Mouse (Mus musculus) retina, adult 2 months (tissue): ENCODE results near the gene B4galnt3.
A peak's percentile ranks its signal among the peaks of the same experiment; 100 is the strongest.
"Not testable (repeated sequence)": the region's sequence is repeated elsewhere in the genome, so short reads cannot be mapped to it uniquely, and the experiment has no call there.

Experiments
- DNase-seq: peaks from one replicate; pipeline ENCODE4 v3.0.0-alpha.2; 2012; ENCODE audit warnings: low read depth, low spot score

Gene B4galnt3

DNA sequence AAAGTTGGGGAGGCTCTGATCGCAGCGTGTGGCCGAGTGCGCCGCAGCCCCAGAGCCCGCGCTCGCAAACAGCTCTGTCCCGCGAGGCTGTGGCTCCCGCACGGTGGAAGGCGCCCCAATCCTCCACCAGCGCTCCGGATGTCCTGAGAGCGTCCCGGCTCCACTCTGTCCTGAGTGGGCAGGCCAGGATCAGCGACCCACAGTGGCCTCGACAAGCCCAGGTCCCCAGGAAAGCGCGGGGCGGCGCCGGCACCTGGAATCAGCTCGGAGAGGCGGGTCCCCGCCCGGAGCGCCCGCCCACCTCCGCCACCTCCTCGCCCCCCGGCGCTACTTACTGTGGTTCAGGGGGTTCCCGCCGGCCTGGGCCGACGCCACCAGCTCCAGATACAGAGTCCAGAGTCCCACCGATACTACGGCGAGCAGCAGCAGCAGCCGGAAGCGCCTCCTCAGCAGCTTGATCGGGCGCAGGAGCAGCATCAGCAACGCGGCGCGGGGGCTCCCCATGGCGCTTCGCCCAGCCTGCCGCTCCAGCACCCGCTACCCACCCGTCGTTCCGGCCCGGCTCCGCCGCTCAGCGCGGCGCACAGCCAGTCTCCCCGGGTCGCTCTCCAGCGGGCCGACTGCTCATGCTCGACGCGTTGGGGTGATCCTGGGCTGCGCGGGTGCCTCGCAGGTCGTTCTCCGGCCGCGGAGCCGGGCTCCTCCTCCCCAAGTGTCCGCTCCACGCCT is at the start of gene B4galnt3, which contains the start of gene D330020A13Rik:
Gene B4galnt3, minus strand, starts transcription at position 504 of the 729 bp plus-strand sequence.
Gene D330020A13Rik, plus strand, starts transcription at position 309 of the 729 bp plus-strand sequence.
- DNase-seq = no peak

DNA sequence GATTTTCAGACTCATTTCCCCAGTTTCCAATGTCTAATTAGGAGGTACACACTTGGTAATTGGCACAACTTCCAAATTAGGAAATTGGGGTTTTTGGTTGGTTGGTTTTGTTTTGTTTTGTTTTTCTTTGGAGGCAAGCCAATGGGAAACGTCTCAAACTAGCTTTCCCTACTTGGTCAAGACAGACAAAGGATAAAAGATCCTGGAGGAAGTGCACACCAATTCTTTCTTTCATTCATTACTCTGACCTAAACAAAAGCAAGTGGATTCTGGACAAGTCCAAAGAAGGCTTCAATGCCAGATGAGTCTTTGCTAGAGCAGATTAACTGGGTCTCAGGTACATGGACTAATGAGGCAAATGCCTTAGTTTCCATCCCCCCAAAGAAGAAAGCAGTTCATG is 49.6 kb upstream of the B4galnt3 start:
- DNase-seq = no peak

DNA sequence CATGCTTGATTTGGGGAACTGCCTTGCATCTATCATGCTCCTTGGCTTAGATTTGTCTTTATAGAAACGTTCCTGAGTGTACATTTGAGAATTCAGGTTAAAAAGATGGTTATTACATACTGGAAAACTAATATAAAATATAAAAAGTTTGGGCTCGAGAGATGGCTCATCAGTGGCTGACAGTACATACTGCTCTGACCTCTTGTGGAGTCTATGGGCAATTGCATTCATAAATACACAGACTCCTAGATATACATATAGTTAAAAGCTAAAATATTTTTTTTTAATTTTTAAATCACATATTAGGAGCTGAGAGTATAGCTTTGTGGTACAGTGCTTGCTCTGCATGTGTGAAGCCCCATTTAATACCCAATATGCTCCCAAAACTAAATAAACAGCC is 38.0 kb upstream of the B4galnt3 start:
- no peak for DNase-seq

DNA sequence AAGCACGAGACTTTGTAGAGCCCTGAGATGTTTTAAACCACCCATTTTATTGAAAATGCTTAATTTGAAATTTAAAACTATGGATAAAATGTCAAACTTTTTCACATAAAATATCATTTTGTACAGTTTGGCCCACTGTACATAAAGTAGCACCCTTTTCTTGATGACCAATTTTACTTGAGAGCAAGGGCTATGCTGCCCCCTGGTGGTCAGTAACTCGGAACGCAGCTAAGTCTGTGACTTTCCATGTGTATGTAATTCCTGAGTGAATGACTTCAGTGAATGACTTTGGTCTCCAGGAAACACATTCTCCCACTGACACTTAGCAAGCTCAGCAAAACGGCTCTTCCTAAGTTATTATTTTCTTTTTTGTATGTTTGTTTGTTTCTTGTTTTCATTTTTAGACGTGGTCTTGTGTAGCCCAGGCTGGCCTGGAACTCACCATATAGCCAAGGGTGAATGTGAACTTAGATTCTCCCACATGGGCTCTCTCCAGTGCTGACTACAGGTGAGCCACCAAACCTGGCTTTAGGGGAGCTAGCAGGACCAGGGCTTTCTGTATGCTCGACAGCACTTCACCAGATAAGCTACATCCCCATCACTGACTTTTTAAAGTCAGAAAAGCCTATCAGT is 30.1 kb upstream of the B4galnt3 start:
- peak; percentile 67 for DNase-seq

DNA sequence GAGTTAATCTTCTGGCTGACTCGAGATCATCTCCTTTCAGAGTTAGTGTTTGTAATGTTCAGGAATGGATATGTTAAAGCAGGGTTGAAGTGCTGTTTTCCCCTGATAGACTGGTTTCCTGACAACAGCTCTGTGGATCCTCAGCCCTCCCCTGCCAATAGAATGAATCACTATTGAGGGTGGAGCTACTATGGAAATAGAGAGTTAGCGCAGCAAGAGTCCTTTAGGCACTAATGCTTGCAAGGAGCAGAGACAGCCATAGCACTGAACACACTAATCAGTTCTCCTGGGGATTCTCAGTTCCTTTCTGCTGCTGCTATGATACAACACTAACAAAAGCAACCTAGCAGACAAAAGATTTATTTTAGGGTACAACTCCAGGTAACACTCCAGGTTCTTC is 26.0 kb upstream of the B4galnt3 start:
- DNase-seq = no peak

DNA sequence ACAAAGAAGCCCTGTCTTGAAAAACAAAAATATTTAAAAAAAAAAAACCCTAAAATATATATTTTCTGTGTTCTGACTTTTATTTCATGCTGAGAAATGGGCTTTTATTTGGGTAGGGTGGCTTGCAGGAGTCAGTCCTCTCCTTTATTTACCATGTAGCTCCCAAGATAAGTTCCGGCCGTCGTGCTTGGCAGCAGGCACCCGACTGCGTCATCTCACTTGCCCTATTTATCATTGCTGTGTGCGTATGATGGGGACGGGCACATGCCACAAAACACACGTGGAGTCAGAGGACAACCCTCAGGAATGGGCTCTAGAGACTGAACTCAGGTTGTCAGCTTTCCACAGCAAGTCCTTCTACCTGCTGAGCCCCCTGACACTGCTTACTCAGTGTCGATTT is 24.8 kb upstream of the B4galnt3 start:
- no peak for DNase-seq

DNA sequence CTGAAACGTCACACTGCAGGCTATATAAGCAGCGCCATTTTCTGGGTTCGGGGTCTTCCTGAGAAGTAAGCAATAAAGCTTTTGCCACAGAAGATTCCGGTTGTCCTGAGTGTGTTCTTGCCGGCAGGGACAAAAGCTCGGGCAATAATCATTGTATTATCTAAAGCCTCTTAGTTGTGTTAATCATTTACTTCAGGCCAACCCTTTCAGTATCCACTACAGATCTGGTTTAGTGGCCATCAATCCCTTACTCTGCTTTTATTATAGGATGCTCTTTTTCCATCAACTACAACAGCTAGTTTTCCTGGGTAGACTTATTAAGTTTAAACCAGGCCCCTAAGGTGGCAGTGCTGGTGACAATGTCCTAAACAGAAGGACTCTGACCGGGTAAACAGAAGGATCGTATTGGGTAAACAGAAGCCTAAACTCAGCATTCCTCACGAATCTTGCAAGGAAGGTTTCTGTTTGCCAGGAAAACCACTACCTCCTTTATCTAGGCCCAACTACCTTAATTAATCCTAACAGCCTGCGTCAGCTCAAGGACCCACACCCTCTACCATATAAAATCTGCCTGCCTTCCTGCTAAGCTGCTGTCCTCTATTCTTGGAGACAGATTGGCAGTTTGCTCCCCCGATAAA is 24.1 kb upstream of the B4galnt3 start:
- DNase-seq = no peak

DNA sequence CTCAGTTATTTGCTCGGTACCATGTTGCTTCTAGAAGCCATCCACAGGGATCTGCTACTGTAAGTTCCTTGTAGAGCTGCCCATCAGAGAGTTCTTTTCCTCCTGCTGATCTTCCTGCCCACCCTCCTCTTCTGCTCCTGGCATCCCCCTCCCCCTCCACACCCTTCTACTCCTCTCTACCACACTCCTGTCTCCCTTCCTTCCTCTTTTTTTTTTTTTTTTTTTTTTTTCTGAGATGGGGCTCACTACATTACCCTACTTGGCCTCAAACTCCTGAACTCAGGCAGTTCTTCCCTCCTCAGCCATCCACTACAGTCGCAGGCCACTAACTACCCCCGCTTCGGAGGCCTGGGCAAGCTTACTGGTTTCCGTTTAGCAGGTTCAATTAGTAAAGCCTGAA is 18.1 kb upstream of the B4galnt3 start:
- no peak for DNase-seq

DNA sequence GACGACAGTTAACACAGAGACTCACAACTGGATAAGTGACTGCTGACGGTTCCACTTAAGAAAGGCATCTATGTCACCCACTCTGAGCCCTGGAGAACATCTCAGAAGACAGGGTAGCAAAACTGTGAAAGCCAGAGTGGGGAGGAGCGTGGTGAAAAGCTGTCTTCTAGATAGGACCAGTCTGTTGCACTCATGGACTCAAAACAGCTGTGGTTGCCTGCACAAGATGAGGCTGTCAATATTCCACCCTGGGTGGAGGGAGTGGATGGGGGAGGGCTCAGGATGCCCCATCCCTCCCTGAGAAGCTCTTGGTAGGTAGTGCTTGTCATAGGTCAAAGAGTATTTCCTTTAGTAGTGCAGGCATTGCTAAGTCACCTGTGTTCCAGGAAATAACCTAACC is 15.4 kb upstream of the B4galnt3 start:
- DNase-seq = no peak

DNA sequence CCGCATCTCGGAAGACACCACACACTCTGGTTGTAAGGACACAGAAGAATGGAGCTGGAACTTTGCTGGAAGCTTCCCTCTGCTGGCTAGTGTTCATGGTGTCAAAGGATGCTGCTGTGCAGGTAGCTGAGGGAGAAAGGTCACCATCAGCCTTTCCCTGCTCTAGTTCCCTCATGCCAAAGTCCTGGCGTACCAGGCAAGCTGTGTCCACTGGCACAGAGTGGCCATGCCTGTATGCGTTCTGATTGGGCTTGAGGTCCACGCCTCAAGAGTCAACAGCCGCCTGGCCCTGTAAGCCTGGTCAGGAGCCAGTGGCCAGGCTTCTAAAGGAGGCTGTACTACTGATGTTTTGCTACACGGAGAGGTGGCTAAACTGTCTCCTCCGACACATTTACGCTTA is 15.0 kb upstream of the B4galnt3 start:
- DNase-seq = no peak

DNA sequence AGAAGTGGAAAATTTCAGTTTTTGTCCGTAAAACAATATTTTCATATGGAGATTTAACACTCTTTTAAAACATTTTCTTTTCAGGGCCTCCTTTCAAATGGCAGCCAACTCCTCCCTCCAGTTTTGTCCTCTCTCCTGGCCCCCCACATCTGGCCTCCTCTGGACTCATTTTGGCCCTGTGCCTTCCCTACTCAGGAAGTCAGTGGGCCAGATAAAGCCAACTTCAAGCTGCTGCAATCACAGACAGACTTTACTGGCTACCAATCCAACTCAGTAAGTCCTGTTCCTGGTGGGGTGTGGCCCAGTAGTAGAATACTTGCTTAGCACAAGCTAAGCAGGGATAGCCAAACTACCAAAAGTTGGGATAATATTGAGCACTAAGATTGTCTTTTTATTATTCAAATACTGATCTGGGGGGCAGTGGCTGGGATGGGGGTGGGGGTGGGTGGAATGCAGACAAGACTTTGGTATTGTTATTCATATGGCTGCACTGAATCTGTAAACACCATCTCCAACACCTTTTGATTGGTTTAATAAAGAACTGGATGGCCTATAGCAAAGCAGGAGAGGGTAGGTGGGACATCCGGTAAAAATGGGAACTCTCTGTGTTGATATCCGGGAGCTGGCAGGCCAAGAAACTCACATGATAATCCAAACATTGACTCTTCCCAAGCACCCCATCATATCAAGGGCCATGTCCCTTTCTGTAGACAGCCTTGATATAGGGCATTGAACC is 12.7 kb upstream of the B4galnt3 start:
- DNase-seq = no peak

DNA sequence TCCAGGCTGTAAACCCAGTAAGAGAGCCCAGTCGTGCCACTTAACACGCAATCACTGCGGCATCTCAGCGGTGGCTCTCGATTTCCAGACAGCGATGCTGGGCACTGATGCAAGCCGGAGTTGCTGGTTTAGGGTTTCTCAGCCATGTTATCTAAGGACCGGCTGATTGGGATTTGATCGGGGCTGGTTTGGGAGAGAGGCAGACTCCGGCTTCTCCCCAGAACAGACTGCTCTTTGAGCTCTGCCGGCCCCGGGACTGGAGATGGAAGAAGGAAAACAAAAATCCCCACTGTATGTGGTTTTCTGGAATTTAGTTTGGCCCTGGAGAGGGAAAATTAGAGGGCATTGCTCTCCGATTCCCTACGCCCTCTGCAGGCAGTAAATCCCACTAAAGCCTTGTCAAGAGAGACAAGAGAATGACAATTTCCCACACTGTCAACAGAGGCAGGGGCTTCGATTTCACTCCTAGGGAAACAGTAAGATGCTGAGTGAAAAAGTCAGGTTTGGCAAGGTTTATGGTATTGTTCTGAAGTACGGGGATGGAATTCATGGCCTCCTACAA is 8.5 kb upstream of the B4galnt3 start:
- DNase-seq = no peak

DNA sequence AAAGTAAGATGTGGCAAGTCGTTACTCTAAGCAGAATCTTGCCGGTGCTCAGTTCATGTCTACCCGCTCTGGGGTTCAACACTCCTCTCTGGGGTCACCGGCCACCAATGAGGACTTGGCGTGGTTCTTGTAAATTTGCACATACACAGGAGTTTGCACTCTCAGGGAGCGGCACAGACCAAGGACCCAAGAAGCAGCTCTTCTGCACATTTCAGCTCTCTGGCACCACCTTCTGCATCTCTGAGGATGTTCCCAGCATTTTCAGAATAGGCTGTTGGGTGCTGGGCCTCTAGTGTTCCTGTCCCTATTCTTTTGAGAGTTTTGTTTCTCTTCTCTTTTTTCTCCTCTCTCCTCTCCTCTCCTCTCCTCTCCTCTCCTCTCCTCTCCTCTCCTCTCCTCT is 6.8 kb upstream of the B4galnt3 start:
- DNase-seq = no peak

DNA sequence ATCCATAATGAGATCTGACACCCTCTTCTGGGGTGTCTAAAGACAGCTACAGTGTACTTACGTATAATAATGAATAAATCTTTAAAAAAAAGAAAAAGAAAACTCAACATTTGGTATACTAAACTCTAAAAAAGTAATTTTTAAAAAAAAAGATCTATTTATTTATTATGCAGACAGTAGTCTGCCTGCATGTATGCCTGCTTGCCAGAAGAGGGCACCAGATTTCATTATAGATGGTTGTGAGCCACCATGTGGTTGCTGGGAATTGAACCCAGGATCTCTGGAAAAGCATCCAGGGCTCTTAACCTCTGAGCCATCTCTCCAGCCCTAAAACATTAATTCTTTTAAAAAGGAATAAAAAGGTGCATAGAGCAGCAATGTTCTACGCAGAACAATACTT is 2.2 kb upstream of the B4galnt3 start:
- DNase-seq = not testable (repeated sequence)

DNA sequence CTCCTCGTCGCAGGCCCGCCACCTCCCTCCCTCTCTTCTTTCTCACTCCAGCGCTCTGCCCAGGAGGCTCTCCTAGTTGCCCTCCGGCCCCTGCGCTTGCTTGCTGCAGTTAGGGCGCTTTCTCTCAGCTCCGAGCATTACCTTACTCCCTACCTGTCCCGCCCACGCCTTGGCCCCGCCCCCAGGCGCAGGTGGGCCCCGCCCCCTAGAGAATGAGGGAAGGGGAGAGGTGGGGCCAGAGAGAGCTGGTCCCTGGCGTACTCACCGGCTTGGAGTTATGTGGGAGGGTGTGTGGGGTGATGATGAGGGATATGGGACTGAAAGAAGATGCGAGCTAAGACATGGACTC is 400 bp upstream of the B4galnt3 start:
- DNase-seq = no peak

DNA sequence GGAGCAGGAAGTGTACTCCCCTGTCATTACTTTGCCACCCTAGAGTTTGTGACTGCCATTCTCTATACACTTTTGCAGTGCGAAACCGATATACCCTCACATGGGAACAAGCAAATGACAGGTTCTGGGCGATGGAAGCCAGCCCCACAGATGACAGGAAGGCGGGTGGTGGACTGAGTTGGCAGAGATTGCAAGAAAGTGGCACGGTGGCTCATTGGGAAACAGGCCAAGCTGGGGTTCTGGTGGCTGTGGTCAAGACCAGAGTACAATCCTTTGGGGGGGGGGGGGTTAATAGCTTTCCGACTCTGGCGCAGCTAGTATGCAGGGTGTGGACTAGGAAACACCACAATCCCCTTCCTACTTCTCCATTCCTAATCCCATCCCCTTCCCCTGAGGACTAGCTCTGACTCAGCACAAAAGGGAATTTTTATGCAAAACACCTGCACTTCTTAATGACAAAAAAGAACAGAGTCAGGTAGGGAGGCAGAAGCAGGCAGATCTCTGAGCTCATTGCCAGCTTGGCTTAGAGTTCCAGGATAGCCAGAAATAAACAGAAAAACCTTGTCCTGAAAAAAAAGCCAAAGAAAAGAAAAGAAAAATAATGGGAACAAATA is 2.9 kb downstream of the B4galnt3 start:
- no peak for DNase-seq

DNA sequence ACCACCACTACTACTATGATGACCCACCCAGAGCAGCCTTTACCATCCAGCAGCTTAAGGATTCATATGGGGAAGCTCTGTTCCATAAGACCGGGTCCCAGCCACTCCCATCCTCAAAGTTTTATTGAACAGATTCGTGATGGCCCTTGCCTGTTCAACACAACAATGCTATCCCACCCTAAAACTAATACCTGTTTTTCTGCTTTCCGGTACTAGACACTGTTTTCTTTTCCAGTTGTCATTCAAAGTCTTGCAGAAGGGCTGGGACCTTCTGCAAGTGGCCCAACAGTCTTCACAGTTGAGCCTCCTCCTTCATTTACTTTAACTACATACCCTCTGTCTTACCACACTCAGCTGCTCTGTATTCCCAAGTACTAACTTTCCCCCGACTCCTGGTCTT is 4.9 kb downstream of the B4galnt3 start:
- no peak for DNase-seq

DNA sequence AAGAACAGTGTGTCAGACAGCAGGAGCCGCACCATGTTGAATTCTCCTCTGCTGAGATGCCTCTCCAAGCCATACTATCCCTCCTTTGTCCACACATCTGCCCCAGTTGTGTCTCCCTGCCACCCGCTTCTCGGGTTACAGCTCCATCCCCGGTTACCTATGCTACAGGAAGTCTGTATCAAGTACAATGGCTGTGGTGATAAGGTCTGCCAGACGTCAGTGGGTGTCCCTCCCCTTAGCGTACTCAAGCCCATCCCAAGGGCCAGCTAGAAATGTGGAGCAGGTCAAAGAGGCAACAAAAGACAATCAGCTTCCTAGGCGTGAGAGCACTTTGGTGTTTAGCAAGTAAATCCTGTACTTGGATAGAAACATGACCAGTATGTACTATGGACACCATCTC is 5.8 kb downstream of the B4galnt3 start:
- no peak for DNase-seq

DNA sequence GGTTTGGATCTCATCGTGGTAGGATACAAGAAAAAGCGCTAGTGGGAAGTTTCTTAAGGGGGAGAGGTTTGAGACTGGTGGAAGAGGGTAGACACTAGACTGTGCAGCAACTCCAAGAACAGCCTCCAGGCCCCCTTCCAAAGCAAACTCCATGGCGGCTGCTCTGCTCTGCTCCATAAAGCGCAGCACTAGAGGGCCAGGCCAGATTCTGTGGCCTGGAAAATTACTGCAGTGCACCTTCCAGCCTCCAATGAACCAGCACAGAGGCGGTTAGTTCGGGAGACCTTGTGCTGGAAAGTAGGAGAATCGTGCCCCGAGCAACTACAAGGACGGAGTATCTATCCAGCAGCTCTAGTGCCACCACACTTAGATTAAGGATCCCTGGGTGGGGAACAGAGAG is 7.1 kb downstream of the B4galnt3 start:
- no peak for DNase-seq

DNA sequence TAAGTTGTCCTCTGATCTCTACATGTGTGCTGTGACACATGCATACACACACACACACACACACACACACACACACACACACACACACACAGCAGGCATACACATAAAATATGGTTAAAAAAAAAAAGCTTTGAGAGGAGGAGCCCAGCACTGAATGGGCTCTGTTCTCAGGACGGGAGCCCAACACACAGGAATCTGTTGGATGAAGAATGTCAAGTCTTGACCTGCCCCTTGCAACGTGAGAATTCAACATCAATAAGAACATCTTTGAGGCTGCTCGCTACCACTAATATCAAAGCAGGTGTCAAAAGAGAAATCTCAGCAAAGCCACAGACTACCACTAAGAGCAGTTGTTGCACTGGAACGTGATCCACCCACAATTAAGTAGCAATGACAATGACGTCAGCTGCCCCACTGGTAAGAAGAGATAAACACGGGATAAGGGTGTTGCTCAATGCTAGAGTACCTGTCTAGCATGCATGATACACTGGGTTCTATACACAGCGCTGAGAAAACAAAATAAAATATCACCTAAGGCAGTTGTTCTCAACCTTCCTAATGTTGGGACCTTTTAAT is 17.4 kb downstream of the B4galnt3 start:
- DNase-seq = no peak

DNA sequence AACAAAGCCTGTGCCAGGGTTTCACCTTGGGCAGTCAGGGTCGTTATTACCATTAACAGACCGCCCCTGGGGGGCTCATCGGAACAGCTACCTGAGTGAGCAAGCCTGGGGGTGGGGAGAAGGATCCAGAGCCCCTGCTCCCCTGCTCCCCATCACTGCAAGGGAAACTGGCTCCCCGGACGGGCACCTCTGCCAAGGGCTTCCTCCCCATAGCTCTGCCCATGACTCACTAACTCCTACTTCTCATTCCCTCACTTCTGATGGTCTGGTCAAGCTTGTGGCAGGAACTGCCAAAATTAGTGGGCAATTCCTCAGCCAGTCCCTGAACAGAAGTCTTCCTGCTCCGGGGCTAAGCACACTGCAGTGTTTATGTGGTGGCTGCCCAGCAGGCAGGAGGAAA is 19.1 kb downstream of the B4galnt3 start:
- no peak for DNase-seq
